Mouse (Mus musculus): ENCODE data around the gene Znrf2. TPM values are rescaled to one million over a fixed set of nuclear protein-coding genes. Genes with fewer than 3 reads are reported as not detected.
"Not testable (repeated sequence)": the region's sequence is repeated elsewhere in the genome, so short reads cannot be mapped to it uniquely, and the experiment has no call there.

The Znrf2 gene
- total RNA-seq, 2 experiments from 2014 or later, result 21.5 to 23.7 TPM

DNA sequence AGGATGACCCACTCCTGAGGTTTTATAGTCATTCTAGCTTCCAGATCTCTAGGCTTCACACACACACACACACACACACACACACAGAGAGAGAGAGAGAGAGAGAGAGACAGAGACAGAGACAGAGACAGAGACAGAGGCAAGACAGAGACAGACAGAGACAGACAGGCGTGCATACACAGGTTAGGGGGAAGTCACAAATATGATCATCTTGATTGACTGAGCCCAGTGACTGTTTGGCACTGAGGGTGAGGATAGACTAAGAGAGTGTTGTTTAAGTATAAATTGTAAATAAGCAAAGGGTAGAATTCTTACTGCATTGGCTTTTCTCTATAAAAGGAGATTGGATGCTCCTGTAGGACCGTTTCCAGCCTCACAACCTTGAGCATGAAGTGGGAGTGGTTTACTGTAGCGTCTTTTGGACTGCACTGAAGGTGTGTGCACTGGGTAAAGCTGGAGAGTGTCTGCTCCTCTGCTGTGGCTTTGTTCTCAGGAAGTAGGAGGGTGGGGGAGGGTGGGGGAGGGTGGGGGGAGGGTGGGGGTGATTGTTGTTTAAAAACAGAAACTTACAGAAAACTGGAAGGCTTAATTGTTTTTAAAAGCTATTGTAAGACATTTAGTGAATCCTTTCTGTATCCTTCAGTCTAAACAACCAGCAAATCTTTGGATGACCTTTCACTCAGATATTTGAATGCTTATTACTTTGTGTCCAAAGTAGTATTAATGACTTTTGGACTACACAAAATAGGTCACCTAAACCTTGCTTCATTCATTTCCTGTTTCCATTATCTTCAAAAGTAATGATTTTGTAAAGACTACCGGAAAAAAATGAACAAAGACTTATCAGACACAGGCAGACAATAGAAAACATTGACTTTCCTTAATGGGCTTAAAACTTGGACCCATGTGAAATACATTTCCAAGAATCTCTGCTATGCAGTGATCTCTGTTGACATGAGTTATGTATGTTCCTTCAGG lies 32.8 kb downstream of the Znrf2 start:
- no peak for DNase-seq (ENCODE audit: low spot score in 2 of 2)

DNA sequence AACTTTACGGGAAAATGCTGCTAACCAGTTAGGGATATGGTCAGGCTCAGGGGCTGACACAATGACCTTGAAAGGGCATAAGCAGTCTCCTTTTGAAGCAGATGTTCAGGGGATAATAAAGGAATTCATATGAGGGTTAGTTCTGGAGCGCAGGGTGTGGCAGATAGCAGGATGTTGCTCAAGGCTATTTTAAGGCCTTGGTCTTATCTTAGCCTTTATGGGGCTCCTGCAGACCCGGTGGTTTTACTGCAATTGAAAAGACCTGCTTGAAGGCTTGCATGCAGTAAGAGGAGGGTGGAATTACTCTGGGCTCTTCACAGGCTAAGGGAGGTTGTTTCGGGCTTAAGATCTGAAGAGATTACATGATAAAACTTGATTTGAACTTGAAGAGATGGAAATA lies 35.1 kb downstream of the Znrf2 start:
- DNase-seq (ENCODE audit: low spot score in 2 of 2), result no peak

- DNase-seq (ENCODE audit: low spot score in 2 of 2), result no peak
Measured at GRCm38 (mm10) chr6:54852669-54853068, 36.0 kb downstream of the Znrf2 start.

- DNase-seq (ENCODE audit: low spot score in 2 of 2), result no peak
Measured at GRCm38 (mm10) chr6:54854859-54855258, 38.1 kb downstream of the Znrf2 start.

- no peak for DNase-seq (ENCODE audit: low spot score in 2 of 2)
Measured at GRCm38 (mm10) chr6:54855801-54856583, 39.3 kb downstream of the Znrf2 start.

GRCm38 (mm10) chr6:54859159-54859558 lies 42.4 kb downstream of the Znrf2 start:
- DNase-seq (ENCODE audit: low spot score in 2 of 2), result not testable (repeated sequence)

DNA sequence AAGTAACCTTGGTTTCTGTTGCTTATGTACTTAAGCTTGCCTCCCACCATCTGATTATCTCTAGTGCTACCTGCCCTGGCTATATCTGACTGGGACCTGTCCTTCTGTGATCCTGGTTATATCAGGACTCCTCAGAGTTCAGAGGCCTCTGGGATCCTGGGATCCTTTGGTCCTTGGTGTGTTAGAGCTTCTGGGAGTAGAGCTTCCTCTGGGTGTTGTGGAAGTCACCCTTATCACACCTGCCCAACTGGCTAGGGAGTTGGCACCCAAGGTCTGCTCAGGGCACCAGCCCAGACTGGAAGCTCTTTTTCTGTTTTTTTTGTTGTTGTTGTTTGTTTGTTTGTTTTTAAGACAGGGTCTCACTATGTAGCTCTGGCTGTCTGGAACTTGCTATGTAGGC lies 43.5 kb downstream of the Znrf2 start:
- no peak for DNase-seq (ENCODE audit: low spot score in 2 of 2)

- DNase-seq (ENCODE audit: low spot score in 2 of 2), result no peak
Measured at GRCm38 (mm10) chr6:54866731-54867410, 50.2 kb downstream of the Znrf2 start.

GRCm38 (mm10) chr6:54867411-54867745 lies 50.7 kb downstream of the Znrf2 start:
- DNase-seq (ENCODE audit: low spot score in 2 of 2), result no peak

- DNase-seq (ENCODE audit: low spot score in 2 of 2), result no peak
Measured at GRCm38 (mm10) chr6:54873029-54873428, 56.3 kb downstream of the Znrf2 start.

GRCm38 (mm10) chr6:54876782-54877181 lies 60.1 kb downstream of the Znrf2 start:
- DNase-seq (ENCODE audit: low spot score in 2 of 2), result no peak

DNA sequence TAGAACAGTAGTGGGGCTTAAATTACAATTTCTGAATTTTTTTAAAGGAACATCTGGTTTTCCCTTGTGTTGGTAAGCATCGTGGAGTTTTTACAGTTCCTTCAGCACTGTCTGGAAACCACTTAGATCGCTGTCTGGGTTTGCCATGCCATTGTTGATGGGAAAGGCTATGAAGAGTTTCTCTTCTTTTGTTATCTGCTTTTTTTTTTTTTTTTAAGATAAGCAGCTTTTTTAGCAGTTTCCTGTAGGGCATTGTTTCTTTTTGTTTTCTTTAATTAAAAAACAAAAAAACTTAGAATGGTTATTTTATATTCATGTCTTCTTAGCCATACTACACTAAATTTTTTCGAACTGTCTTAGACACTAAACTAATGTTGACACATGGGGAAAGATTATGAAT lies 60.9 kb downstream of the Znrf2 start:
- DNase-seq (ENCODE audit: low spot score in 2 of 2), result no peak

- no peak for DNase-seq (ENCODE audit: low spot score in 2 of 2)
Measured at GRCm38 (mm10) chr6:54878546-54878945, 61.8 kb downstream of the Znrf2 start.

- DNase-seq (ENCODE audit: low spot score in 2 of 2), result no peak
Measured at GRCm38 (mm10) chr6:54880086-54880485, 63.4 kb downstream of the Znrf2 start.

DNA sequence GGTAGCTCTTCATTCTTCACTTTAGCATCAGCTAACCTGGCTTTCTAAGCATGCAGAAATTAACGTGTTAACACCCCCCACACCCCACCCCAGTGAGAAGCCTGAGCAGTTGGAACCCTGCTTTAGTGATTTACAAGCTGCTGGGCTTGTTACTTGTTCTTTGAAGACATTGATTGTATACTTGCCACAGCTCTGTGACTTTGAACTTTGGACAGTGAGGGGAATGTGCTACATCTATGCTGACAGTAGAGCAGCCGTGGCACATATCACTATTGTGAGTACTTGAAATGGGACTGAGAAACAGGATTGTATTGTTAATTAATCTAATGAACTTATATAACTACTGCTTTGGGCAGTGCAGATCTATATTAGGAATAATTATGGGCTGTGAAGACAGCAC lies 66.7 kb downstream of the Znrf2 start:
- DNase-seq (ENCODE audit: low spot score in 2 of 2), result no peak

- DNase-seq (ENCODE audit: low spot score in 2 of 2), result no peak
Measured at GRCm38 (mm10) chr6:54886195-54886594, 69.5 kb downstream of the Znrf2 start.

DNA sequence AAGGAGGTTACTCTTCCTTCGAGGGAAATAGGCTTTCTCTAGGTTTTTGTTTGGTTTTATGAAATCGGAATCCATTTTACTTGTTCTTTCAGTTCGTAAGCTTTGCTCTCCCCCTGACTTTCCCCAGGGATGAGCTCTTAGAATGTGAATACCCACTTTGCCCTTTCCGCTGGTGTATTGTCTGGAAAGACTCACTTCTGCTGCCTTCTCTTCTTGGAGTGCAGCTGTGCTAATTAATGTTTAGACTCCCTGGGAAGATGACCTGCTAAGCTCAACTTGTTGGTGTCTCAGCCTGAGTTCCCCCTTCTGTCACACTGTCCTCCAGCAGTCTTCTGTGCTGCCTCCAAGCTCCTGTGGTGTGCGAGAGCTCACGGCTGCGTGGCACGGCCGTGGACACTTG lies 73.5 kb downstream of the Znrf2 start:
- DNase-seq (ENCODE audit: low spot score in 2 of 2), result no peak

- DNase-seq (ENCODE audit: low spot score in 2 of 2), result no peak
Measured at GRCm38 (mm10) chr6:54891384-54891783, 74.7 kb downstream of the Znrf2 start.

- DNase-seq (ENCODE audit: low spot score in 2 of 2), result no peak
Measured at GRCm38 (mm10) chr6:54900256-54900655, 83.5 kb downstream of the Znrf2 start.

GRCm38 (mm10) chr6:54902547-54902946 lies 85.8 kb downstream of the Znrf2 start:
- no peak for DNase-seq (ENCODE audit: low spot score in 2 of 2)

All from layer of hippocampus, adult 18-20 months (tissue).